Mouse (Mus musculus) C2C12 (cell line): ENCODE data around the gene Gm21973. TPM values are rescaled to one million over a fixed set of nuclear protein-coding genes. Genes with fewer than 3 reads are reported as not detected.

Source experiments
- H3K27me3 ChIP-seq: one replicate; pipeline ENCODE4 v1.6.1; 2011; ENCODE audit not compliant: control insufficient read depth, insufficient read depth, insufficient read length
- H3K36me3 ChIP-seq: one replicate; pipeline ENCODE4 v1.6.1; 2011; ENCODE audit not compliant: control insufficient read depth, insufficient read depth
- H3K4me3 ChIP-seq: one replicate; pipeline ENCODE4 v1.5.1; 2011; ENCODE audit warnings: mild to moderate bottlenecking, control low read depth; ENCODE audit not compliant: poor library complexity, insufficient read depth, severe bottlenecking
- H3K79me2 ChIP-seq: one replicate; pipeline ENCODE4 v1.6.1; 2011; ENCODE audit not compliant: control insufficient read depth, insufficient read depth
- H3K79me3 ChIP-seq: one replicate; pipeline ENCODE4 v1.6.1; 2011; ENCODE audit warnings: low read depth, control low read depth
- H3ac ChIP-seq: one replicate; pipeline ENCODE3; 2011; ENCODE audit warnings: low read depth; ENCODE audit not compliant: control insufficient read depth, insufficient read length
- CEBPB ChIP-seq: IDR thresholded peaks from one replicate; pipeline ENCODE4 v1.6.1; 2011; ENCODE audit warnings: low read depth, mild to moderate bottlenecking, control low read depth, moderate library complexity
- CTCF ChIP-seq: IDR thresholded peaks from one replicate; pipeline ENCODE4 v1.5.1; 2011; ENCODE audit not compliant: control insufficient read depth, insufficient read depth, insufficient read length
- FOSL1 ChIP-seq: IDR thresholded peaks from one replicate; pipeline ENCODE4 v1.8.0; 2011; ENCODE audit warnings: mild to moderate bottlenecking, low read length; ENCODE audit not compliant: poor library complexity, insufficient read depth, severe bottlenecking
- MAX ChIP-seq: IDR thresholded peaks from one replicate; pipeline ENCODE4 v1.6.1; 2011; ENCODE audit warnings: mild to moderate bottlenecking, control low read depth
- MYOD1 ChIP-seq: IDR thresholded peaks from one replicate; pipeline ENCODE4 v1.6.1; 2011; ENCODE audit warnings: low read depth; ENCODE audit not compliant: control insufficient read depth, insufficient read length
- MYOG ChIP-seq: IDR thresholded peaks from one replicate; pipeline ENCODE4 v1.6.1; 2011; ENCODE audit not compliant: control insufficient read depth, insufficient read length; ENCODE audit errors: extremely low read depth
- USF1 ChIP-seq: IDR thresholded peaks from one replicate; pipeline ENCODE4 v1.6.1; 2011; ENCODE audit warnings: low read depth, mild to moderate bottlenecking, control low read depth, moderate library complexity
- polyA plus RNA-seq: library from polyadenylated mRNA; unstranded; fragments of >200 nt; fragmentation: generic; extraction: Trizol; gene quantifications from one replicate; pipeline ENCODE4 v1.2.1, GENCODE M21; 2012; ENCODE audit warnings: missing spikeins

Gene Gm21973
- polyA plus RNA-seq, 1 experiment: not detected

- TF ChIP-seq MAX: no peak
- TF ChIP-seq USF1: no peak
- no peak for TF ChIP-seq FOSL1
- TF ChIP-seq CEBPB: no peak
- no peak for TF ChIP-seq CTCF
- no peak for TF ChIP-seq MYOG
- no peak for TF ChIP-seq MYOD1
- Histone ChIP-seq H3K27me3 (no peaks in the 10 kb centered on the region), H3K79me3 (no peaks in the 10 kb centered on the region), H3K79me2 (no peaks in the 10 kb centered on the region), H3K36me3 (no peaks in the 10 kb centered on the region), H3K4me3 (no peak overlapping the region), H3ac (no peak overlapping the region)
Measured at GRCm38 (mm10) chr15:10410881-10411280, 85.7 kb downstream of the Gm21973 start.

GRCm38 (mm10) chr15:10413656-10414055 lies 88.5 kb downstream of the Gm21973 start:
- Histone ChIP-seq H3ac (no peak overlapping the region), H3K4me3 (no peak overlapping the region), H3K79me2 (no peaks in the 10 kb centered on the region), H3K36me3 (no peaks in the 10 kb centered on the region), H3K27me3 (no peaks in the 10 kb centered on the region), H3K79me3 (no peaks in the 10 kb centered on the region)
- TF ChIP-seq MAX (no peak), MYOG (no peak), CTCF (no peak), FOSL1 (no peak), MYOD1 (no peak), USF1 (no peak), CEBPB (no peak)

GRCm38 (mm10) chr15:10421138-10421784 lies 96.1 kb downstream of the Gm21973 start:
- TF ChIP-seq CEBPB (no peak), CTCF (no peak), USF1 (no peak), MYOG (no peak), MAX (no peak), FOSL1 (no peak), MYOD1 (no peak)
- Histone ChIP-seq H3K36me3 (no peaks in the 10 kb centered on the region), H3K79me3 (no peaks in the 10 kb centered on the region), H3K4me3 (no peak overlapping the region), H3K27me3 (no peaks in the 10 kb centered on the region), H3K79me2 (no peaks in the 10 kb centered on the region), H3ac (no peak overlapping the region)

GRCm38 (mm10) chr15:10421785-10422144 lies 96.6 kb downstream of the Gm21973 start:
- no peaks in the 10 kb centered on the region for H3K36me3 ChIP-seq
- H3K27me3 ChIP-seq: no peaks in the 10 kb centered on the region
- H3K4me3 ChIP-seq: no peak overlapping the region
- H3K79me2 ChIP-seq: no peaks in the 10 kb centered on the region
- no peaks in the 10 kb centered on the region for H3K79me3 ChIP-seq
- TF ChIP-seq MAX (no peak), MYOG (no peak), USF1 (no peak), CTCF (no peak), FOSL1 (no peak), CEBPB (no peak), MYOD1 (no peak)
- no peak overlapping the region for H3ac ChIP-seq

Other genes with a start within 250 kb of the Gm21973 start
- 0.07 TPM for gene Prlr, start 148.1 kb upstream of the Gm21973 start, polyA plus RNA-seq
- gene Agxt2, start 33.2 kb downstream of the Gm21973 start, polyA plus RNA-seq: not detected
- 11.1 TPM for gene Dnajc21, start 145.1 kb downstream of the Gm21973 start, polyA plus RNA-seq
- gene Brix1, start 160.6 kb downstream of the Gm21973 start, polyA plus RNA-seq: 24.7 TPM
- gene Rad1, start 160.6 kb downstream of the Gm21973 start, polyA plus RNA-seq: 24.7 TPM
- not detected for gene Ttc23l, start 233.3 kb downstream of the Gm21973 start, polyA plus RNA-seq